8 mouse cellular contexts compared by ENCODE assay signal in the genomic region with DNA sequence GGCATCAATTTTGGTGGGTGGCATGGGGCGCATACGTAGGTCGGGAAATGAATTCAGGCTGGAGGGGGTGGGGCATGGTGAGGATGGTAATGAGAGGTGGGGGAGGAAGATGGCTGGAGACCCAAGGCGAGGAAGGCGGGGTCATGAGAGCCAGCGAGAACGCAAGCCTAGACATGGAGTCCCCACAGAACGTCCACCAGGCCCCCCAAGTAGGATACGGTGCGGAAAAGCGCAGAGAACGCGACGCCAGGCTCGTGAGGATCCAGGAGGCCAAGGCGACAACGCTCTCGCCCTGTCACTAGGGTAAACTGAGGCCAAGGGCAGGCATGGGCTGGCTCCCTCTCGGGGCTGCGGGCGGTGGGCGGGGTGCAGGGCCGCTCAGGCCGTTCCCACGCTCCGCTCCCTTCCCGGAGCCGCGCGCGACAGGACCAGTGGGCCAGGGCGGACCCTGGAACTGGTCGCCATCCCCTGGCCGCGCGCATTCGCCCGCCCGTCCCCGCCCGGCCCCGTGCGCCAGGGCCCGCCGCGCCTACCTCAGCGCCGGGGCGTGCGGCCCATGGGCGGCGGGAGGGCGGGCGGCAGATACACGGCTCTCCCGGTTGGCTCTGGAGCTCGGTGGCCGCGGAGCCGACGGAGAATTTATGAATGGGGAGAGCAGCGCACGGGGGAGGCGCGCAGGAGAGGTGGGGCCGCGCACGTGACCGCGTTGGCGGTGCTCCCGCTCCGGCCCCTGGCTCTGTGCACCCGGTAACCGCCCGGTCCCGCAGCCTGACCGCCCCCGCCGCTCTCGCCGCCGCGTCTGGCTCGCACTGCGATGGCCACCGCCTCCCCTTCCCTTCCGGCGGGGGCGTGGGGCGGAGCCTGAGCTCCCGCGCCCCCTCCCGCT. TPM values are rescaled to one million over a fixed set of nuclear protein-coding genes. Genes with fewer than 3 reads are reported as not detected.
DNase-seq lines count a peak whose midpoint lies in the region; ATAC-seq and TF ChIP-seq lines count a peak whose summit lies in the region.

A gene (plus strand): TSS at position 80 of the 886 bp plus-strand sequence.

- H3K4me3 ChIP-seq in CH12.LX (replicated peaks in 1 of 3; ENCODE audit: low read depth in 2 of 3, low read length in 2 of 3, poor library complexity in 1 of 3): peak within 1 kb of the TSS; percentile 35 to 76 (median 54)
- peak within 1 kb of the TSS; percentile 83 for H3K4me3 ChIP-seq in embryonic fibroblast, embryonic 13.5 days (ENCODE audit: insufficient read depth, low read length)
- peak within 1 kb of the TSS; percentile 79 for H3K4me3 ChIP-seq in heart, embryonic 12.5 days
- H3K4me3 ChIP-seq in kidney, embryonic 14.5 days (ENCODE audit: low read length): peak within 1 kb of the TSS; percentile 77
- peak within 1 kb of the TSS; percentile 71 for H3K4me3 ChIP-seq in limb, embryonic 14.5 days (replicated peaks; ENCODE audit: low read length)
- H3K4me3 ChIP-seq in midbrain, embryonic 16.5 days (ENCODE audit: low read depth, low read length): peak within 1 kb of the TSS; percentile 70

- TF ChIP-seq RAD21 in CH12.LX (IDR thresholded peaks at IDR 0.05; ENCODE audit: low read depth, low read length): no peak

- under 1% methylated on average over 85 of the region's 94 CpGs for WGBS in heart, embryonic 12.5 days
- under 1% methylated on average over 76 of the region's 94 CpGs for WGBS in kidney, embryonic 14.5 days
- 0% methylated on average over 48 of the region's 94 CpGs for WGBS in limb, embryonic 14.5 days
- under 1% methylated on average over 70 of the region's 94 CpGs for WGBS in midbrain, embryonic 16.5 days

- peak; percentile 22 for ATAC-seq in heart, embryonic 12.5 days (ENCODE audit: insufficient number of reproducible peaks, low FRiP score)
- peak; percentile 6 for ATAC-seq in kidney, embryonic 14.5 days (ENCODE audit: low FRiP score, low TSS enrichment)
- no peak for ATAC-seq in limb, embryonic 14.5 days (ENCODE audit: low FRiP score, low read depth)
- peak; percentile 5 for ATAC-seq in midbrain, embryonic 16.5 days

- H3K9ac ChIP-seq in CH12.LX (ENCODE audit: insufficient read depth, low read depth): peak within 1 kb of the TSS; percentile 63
- peak within 1 kb of the TSS; percentile 90 for H3K9ac ChIP-seq in heart, embryonic 12.5 days
- H3K9ac ChIP-seq in kidney, embryonic 14.5 days (ENCODE audit: low read depth, low read length): peak within 1 kb of the TSS; percentile 86
- H3K9ac ChIP-seq in limb, embryonic 14.5 days (ENCODE audit: low read depth, low read length, severe bottlenecking): peak within 1 kb of the TSS; percentile 66
- H3K9ac ChIP-seq in midbrain, embryonic 16.5 days (ENCODE audit: low read depth, low read length): peak within 1 kb of the TSS; percentile 94

- no peak for TF ChIP-seq CTCF in CH12.LX (conservative IDR thresholded peaks at IDR 0.05 in 1 of 2, IDR thresholded peaks at IDR 0.05 in 1 of 2; ENCODE audit: low read depth in 2 of 2, low read length in 2 of 2)
- no peak for TF ChIP-seq CTCF in embryonic fibroblast, embryonic 13.5 days (IDR thresholded peaks at IDR 0.05; ENCODE audit: borderline replicate concordance, insufficient read depth, low read length)

- DNase-seq in CH12.LX (ENCODE audit: extremely low read depth): no peak
- peak; percentile 82 for DNase-seq in adrenal gland, postnatal 14 days
- peak; percentile 56 for DNase-seq in limb, embryonic 14.5 days (ENCODE audit: low spot score)
- peak; percentile 79 for DNase-seq in thymus, postnatal 0 days (ENCODE audit: low spot score)

- peaks cover 10 to 37% of the 10 kb centered on the region in 2 experiments for H3K4me1 ChIP-seq in CH12.LX (ENCODE audit: control insufficient read depth in 1 of 2, insufficient read depth in 2 of 2)
- 0 out of 2 replicates have a peak, but pooled peaks cover 2% of the 10 kb centered on the region for H3K4me1 ChIP-seq in embryonic fibroblast, embryonic 13.5 days (ENCODE audit: control insufficient read depth, insufficient read depth, low read length)
- peaks cover 50% of the 10 kb centered on the region for H3K4me1 ChIP-seq in heart, embryonic 12.5 days (replicated peaks)
- H3K4me1 ChIP-seq in kidney, embryonic 14.5 days (ENCODE audit: control insufficient read depth, insufficient read depth, low read length): peaks cover 35% of the 10 kb centered on the region
- peaks cover 27% of the 10 kb centered on the region for H3K4me1 ChIP-seq in limb, embryonic 14.5 days (ENCODE audit: control insufficient read depth, insufficient read depth, low read length)
- peaks cover 34% of the 10 kb centered on the region for H3K4me1 ChIP-seq in midbrain, embryonic 16.5 days (ENCODE audit: control insufficient read depth, insufficient read depth, low read length)

- no peak within 1 kb of the TSS for H3K27ac ChIP-seq in CH12.LX (ENCODE audit: insufficient read depth, low read depth)
- peak within 1 kb of the TSS; percentile 60 for H3K27ac ChIP-seq in embryonic fibroblast, embryonic 13.5 days (ENCODE audit: insufficient read depth, low read length)
- H3K27ac ChIP-seq in heart, embryonic 12.5 days (ENCODE audit: poor library complexity, severe bottlenecking): peak within 1 kb of the TSS; percentile 46; the same call in 1 of the 2 replicates
- H3K27ac ChIP-seq in kidney, embryonic 14.5 days (ENCODE audit: low read depth, low read length): peak within 1 kb of the TSS; percentile 83
- 0 out of 2 replicates have a peak within 1 kb of the TSS, but pooled peaks have one; percentile 33 for H3K27ac ChIP-seq in limb, embryonic 14.5 days (replicated peaks; ENCODE audit: low read depth, low read length)
- peak within 1 kb of the TSS; percentile 96 for H3K27ac ChIP-seq in midbrain, embryonic 16.5 days (ENCODE audit: low read length)

- peak; percentile 61 for TF ChIP-seq POLR2A in CH12.LX (IDR thresholded peaks at IDR 0.05; ENCODE audit: low read depth, low read length)
- TF ChIP-seq POLR2A in embryonic fibroblast, embryonic 13.5 days (IDR thresholded peaks at IDR 0.05; ENCODE audit: low read depth, low read length): peak; percentile 74
- TF ChIP-seq POLR2A in limb, embryonic 14.5 days (IDR thresholded peaks at IDR 0.05; ENCODE audit: borderline replicate concordance, extremely low read depth, insufficient read depth, insufficient read length): 0 out of 2 replicates have a peak, but pooled peaks have one; percentile 43

- H3K79me2 ChIP-seq in CH12.LX (replicated peaks; ENCODE audit: control insufficient read depth, extremely low read depth, insufficient read depth, poor library complexity, severe bottlenecking): peaks cover 16% of the 10 kb centered on the region

- no peak for TF ChIP-seq EP300 in CH12.LX (IDR thresholded peaks at IDR 0.05; ENCODE audit: low read length)

- no peaks in the 10 kb centered on the region for H3K9me3 ChIP-seq in CH12.LX (replicated peaks; ENCODE audit: low read length)
- H3K9me3 ChIP-seq in heart, embryonic 12.5 days (replicated peaks): 0 out of 2 replicates have a peak, but pooled peaks cover 4% of the 10 kb centered on the region
- H3K9me3 ChIP-seq in kidney, embryonic 14.5 days (ENCODE audit: control insufficient read depth, low read length): no peaks in the 10 kb centered on the region
- no peaks in the 10 kb centered on the region for H3K9me3 ChIP-seq in limb, embryonic 14.5 days (ENCODE audit: control insufficient read depth, low read length)
- no peaks in the 10 kb centered on the region for H3K9me3 ChIP-seq in midbrain, embryonic 16.5 days (replicated peaks; ENCODE audit: control insufficient read depth, low read length, poor library complexity, severe bottlenecking)

- in situ Hi-C loops in CH12.LX (cut with MboI; ENCODE audit: low pct_ligation_motif_present, low pct_unique_long_range_greater_than_20kb, low sequenced_read_pairs): no loop called here

- peak within 1 kb of the TSS; percentile 63 for H3K4me2 ChIP-seq in CH12.LX (ENCODE audit: insufficient read depth, low read depth, poor library complexity, severe bottlenecking)
- H3K4me2 ChIP-seq in heart, embryonic 12.5 days: peak within 1 kb of the TSS; percentile 100
- H3K4me2 ChIP-seq in kidney, embryonic 14.5 days (replicated peaks; ENCODE audit: low read depth, low read length): peak within 1 kb of the TSS; percentile 99
- H3K4me2 ChIP-seq in limb, embryonic 14.5 days (replicated peaks; ENCODE audit: low read depth, low read length, severe bottlenecking): peak within 1 kb of the TSS; percentile 97
- H3K4me2 ChIP-seq in midbrain, embryonic 16.5 days (ENCODE audit: low read length): peak within 1 kb of the TSS; percentile 86

- dilution Hi-C loops in CH12.LX (cut with MboI; ENCODE audit: extremely low pct_ligation_motif_present, extremely low pct_unique_long_range_greater_than_20kb, low sequenced_read_pairs): no loop called here

- peaks cover 5 to 11% of the 10 kb centered on the region in 2 experiments for H3K36me3 ChIP-seq in CH12.LX (replicated peaks in 1 of 2; ENCODE audit: control insufficient read depth in 1 of 2, insufficient read depth in 1 of 2, low read length in 1 of 2)
- peaks cover 5% of the 10 kb centered on the region for H3K36me3 ChIP-seq in heart, embryonic 12.5 days
- H3K36me3 ChIP-seq in kidney, embryonic 14.5 days (ENCODE audit: control insufficient read depth, insufficient read depth, low read length): peaks cover 12% of the 10 kb centered on the region
- peaks cover 27% of the 10 kb centered on the region for H3K36me3 ChIP-seq in limb, embryonic 14.5 days (ENCODE audit: control insufficient read depth, insufficient read depth, low read length)
- peaks cover 21% of the 10 kb centered on the region for H3K36me3 ChIP-seq in midbrain, embryonic 16.5 days (ENCODE audit: control insufficient read depth, insufficient read depth, low read length)

- peaks cover 25% of the 10 kb centered on the region for H3K27me3 ChIP-seq in CH12.LX (replicated peaks)
- peaks cover 41% of the 10 kb centered on the region for H3K27me3 ChIP-seq in heart, embryonic 12.5 days (replicated peaks)
- peaks cover 23% of the 10 kb centered on the region for H3K27me3 ChIP-seq in kidney, embryonic 14.5 days (ENCODE audit: control insufficient read depth, insufficient read depth, low read length)
- H3K27me3 ChIP-seq in limb, embryonic 14.5 days (ENCODE audit: control insufficient read depth, insufficient read depth, low read length): peaks cover 16% of the 10 kb centered on the region
- H3K27me3 ChIP-seq in midbrain, embryonic 16.5 days (ENCODE audit: control insufficient read depth, insufficient read depth, low read depth, low read length): no peaks in the 10 kb centered on the region

RNA-seq across cellular contexts. Expression of the gene that starts here (rescaled TPM):
- total RNA-seq in CH12.LX (2012; rRNA removed): 270 and 326 TPM in 2 replicates
- 85.8 and 106 TPM in 2 replicates for total RNA-seq in CH12.LX (2014; rRNA removed)
- polyA plus RNA-seq in CH12.LX (2012; ENCODE audit: insufficient read length, low read depth): 306 and 352 TPM in 2 replicates
- 920 and 980 TPM in 2 replicates for total RNA-seq in adrenal gland, postnatal 14 days (2021)
- polyA plus RNA-seq in embryonic fibroblast, embryonic 13.5 days (2011; ENCODE audit: insufficient read length, low read depth, missing spikeins): 202 and 250 TPM in 2 replicates
- 827 and 861 TPM in 2 replicates for polyA plus RNA-seq in heart, embryonic 12.5 days (2016; fragmentation: Nextera tagmentation; extraction: Ambion mirVana)
- 519 and 582 TPM in 2 replicates for polyA plus RNA-seq in kidney, embryonic 14.5 days (2014; fragmentation: Nextera tagmentation; extraction: Ambion mirVana)
- polyA plus RNA-seq in limb, embryonic 14.5 days (2012; rRNA removed): 449 and 577 TPM in 2 replicates
- polyA plus RNA-seq in limb, embryonic 14.5 days (2014; fragmentation: Nextera tagmentation; extraction: Ambion mirVana): 477 TPM in 2 replicates
- polyA plus RNA-seq in midbrain, embryonic 16.5 days (2015; fragmentation: Nextera tagmentation; extraction: Ambion mirVana): 433 and 454 TPM in 2 replicates
- polyA plus RNA-seq in thymus, postnatal 0 days (2015; fragmentation: Nextera tagmentation; extraction: Ambion mirVana): 588 TPM in 2 replicates
